Mouse (Mus musculus) stomach, postnatal 0 days (tissue): ENCODE data around the gene Arhgap9. TPM values are rescaled to one million over a fixed set of nuclear protein-coding genes. Genes with fewer than 3 reads are reported as not detected.
"Not testable (repeated sequence)": the region's sequence is repeated elsewhere in the genome, so short reads cannot be mapped to it uniquely, and the experiment has no call there.

ENCODE experiments used
- ATAC-seq: fragments of 200-750 bp; cut with Nextera tagmentation; 2 replicates; pipeline ENCODE4 v1.8.0; 2017; ENCODE audit not compliant: low FRiP score, low TSS enrichment
- DNase-seq: peaks from one replicate; pipeline ENCODE4 v3.0.0-alpha.2; 2016; ENCODE audit warnings: low spot score
- H3K27ac ChIP-seq: fragments of 300-500 bp; sonication (generic); replicated peaks from 2 replicates; pipeline ENCODE4 v1.5.1; 2014; ENCODE audit warnings: mild to moderate bottlenecking, control low read depth
- H3K27me3 ChIP-seq: fragments of 300-500 bp; sonication (generic); 2 replicates; pipeline ENCODE4 v1.6.1; 2014; ENCODE audit warnings: low read length; ENCODE audit not compliant: control insufficient read depth, insufficient read depth
- H3K36me3 ChIP-seq: fragments of 300-500 bp; sonication (generic); 2 replicates; pipeline ENCODE4 v1.6.1; 2014; ENCODE audit warnings: low read length, mixed read lengths; ENCODE audit not compliant: control insufficient read depth, insufficient read depth
- H3K4me1 ChIP-seq: fragments of 300-500 bp; sonication (generic); replicated peaks from 2 replicates; pipeline ENCODE4 v1.6.1; 2014; ENCODE audit warnings: antibody characterized with exemption; ENCODE audit not compliant: control insufficient read depth, insufficient read depth
- H3K4me2 ChIP-seq: fragments of 300-500 bp; sonication (generic); replicated peaks from 2 replicates; pipeline ENCODE4 v1.6.1; 2014; ENCODE audit warnings: low read depth, mild to moderate bottlenecking, control low read depth, moderate library complexity
- H3K4me3 ChIP-seq: fragments of 300-500 bp; sonication (generic); 2 replicates; pipeline ENCODE4 v1.5.1; 2014; ENCODE audit warnings: low read depth, low read length, control low read depth
- H3K9ac ChIP-seq: fragments of 300-500 bp; sonication (generic); 2 replicates; pipeline ENCODE4 v1.6.1; 2014; ENCODE audit warnings: mild to moderate bottlenecking, low read length, control low read depth, mixed read lengths
- H3K9me3 ChIP-seq: fragments of 300-500 bp; sonication (generic); 2 replicates; pipeline ENCODE4 v1.6.1; 2016; ENCODE audit warnings: low read length; ENCODE audit not compliant: control insufficient read depth
- CTCF ChIP-seq: IDR thresholded peaks from 2 replicates; pipeline ENCODE4 v1.5.1; 2016; ENCODE audit warnings: antibody characterized with exemption, low read depth, mild to moderate bottlenecking, moderate library complexity
- EP300 ChIP-seq: optimal IDR thresholded peaks from 2 replicates; pipeline ENCODE3; 2016; ENCODE audit warnings: antibody characterized with exemption
- WGBS: fragments of 180-500 bp; shearing (Covaris S2); extraction: QIAGEN DNeasy Blood & Tissue Kit; methylation state at CpG from one replicate; pipeline ENCODE4 v1.1.7; 2014; 5-methylcytosine and 5-hydroxymethylcytosine counted together
- polyA plus RNA-seq: library from polyadenylated mRNA; unstranded; fragments of >200 nt; fragmentation: Nextera tagmentation; extraction: Ambion mirVana; gene quantifications from 2 replicates; pipeline ENCODE4 v1.2.1, GENCODE M21; 2015

The Arhgap9 gene
- polyA plus RNA-seq, 1 experiment from 2014 or later = 5.2 TPM

DNA sequence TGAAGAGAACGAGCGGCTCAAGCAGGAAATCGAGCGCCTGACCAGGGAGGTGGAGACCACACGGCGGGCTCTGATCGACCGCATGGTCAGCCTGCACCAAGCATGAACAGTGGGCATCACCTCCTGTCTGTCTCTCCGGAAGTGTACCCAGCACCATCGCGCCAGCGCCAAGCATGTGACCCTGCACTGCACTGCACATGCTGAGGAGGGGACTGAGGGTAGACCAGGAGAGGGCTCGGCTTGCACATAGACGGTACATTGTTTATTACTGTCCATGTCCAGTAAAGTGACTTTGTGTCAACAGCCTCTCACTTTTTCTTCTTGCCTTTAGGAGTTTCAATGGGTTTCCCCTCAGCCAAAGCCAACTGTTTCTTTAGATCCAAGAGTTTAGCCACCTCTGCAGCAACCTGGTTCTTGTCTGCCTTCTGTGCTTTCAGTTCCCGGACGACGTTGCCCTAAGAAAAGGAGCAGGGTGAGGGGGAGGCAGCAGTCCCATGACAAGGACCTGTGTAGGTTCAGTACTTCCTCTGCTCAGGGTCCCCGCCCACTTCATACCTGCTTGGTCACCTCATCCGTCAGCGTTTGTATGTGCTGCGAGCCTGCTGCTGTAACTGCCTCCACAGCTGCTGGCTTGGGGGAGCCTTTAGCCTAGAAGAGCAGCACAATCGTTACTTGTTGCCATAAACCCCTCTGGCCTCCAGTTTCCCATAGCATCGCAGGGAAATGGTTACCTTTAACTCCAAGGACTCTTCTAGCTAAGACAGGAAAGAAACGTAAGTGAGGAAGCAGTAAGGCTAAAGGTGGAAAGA is 25.6 kb upstream of the Arhgap9 start:
- Histone ChIP-seq H3K27me3 (no peaks in the 10 kb centered on the region), H3K9me3 (no peaks in the 10 kb centered on the region), H3K4me1 (peaks cover 6% of the 10 kb centered on the region; the same call in 1 of the 2 replicates), H3K4me2 (no peak overlapping the region), H3K4me3 (no peak overlapping the region), H3K9ac (no peak overlapping the region), H3K36me3 (peaks cover 37% of the 10 kb centered on the region), H3K27ac (no peak overlapping the region)
- WGBS = 82% methylated on average over 24 of the region's 24 CpGs
- DNase-seq = no peak
- no peak for TF ChIP-seq EP300
- no peak for TF ChIP-seq CTCF
- no peak for ATAC-seq

DNA sequence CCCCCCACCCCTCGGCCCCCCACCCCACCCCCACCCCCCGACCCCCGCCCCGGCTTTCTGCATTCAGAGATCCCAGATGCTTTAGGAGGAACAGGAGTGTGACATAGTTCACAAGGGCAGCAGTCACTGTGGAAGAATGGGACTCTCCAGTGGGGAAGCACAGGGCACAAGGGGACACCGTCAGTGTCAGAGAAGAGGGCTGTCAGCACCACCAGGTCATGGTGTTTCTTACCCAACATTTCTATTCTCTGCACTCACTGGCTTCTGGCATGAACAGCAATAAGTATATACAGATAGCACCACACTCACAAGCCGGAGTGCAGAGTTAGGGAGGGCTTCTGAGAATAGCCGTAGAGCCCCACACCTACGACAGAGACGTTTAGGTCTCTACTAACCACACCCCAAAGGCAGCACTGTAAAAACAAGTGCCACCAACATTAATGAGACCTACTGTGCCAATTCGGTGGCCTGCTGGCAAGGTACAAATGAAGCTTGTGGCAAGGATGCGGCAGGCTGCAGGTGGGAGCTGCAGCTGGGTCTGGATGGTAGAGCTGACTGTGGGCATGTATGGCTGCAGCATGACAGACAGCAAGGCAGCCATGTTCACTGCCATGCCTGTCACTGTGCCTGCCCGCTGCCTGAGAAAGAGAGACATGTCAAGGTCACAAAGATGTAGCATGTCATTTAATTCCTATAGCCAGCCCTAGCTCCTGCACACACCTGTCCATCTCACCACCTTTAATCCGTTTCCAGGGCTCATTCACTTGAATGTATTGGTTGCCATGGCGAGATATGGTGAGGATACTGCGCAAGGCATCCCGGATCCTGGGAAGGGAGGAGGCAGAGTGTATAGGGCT is 24.5 kb upstream of the Arhgap9 start:
- no peak for DNase-seq
- TF ChIP-seq EP300 = no peak
- no peak for TF ChIP-seq CTCF
- WGBS = 83% methylated on average over 14 of the region's 16 CpGs
- H3K4me2 ChIP-seq = no peak overlapping the region
- no peaks in the 10 kb centered on the region for H3K27me3 ChIP-seq
- peaks cover 2% of the 10 kb centered on the region; the same call in 1 of the 2 replicates for H3K4me1 ChIP-seq
- peaks cover 40% of the 10 kb centered on the region for H3K36me3 ChIP-seq
- no peaks in the 10 kb centered on the region for H3K9me3 ChIP-seq
- no peak overlapping the region for H3K27ac ChIP-seq
- ATAC-seq = no peak
- no peak overlapping the region for H3K9ac ChIP-seq
- H3K4me3 ChIP-seq = no peak overlapping the region

DNA sequence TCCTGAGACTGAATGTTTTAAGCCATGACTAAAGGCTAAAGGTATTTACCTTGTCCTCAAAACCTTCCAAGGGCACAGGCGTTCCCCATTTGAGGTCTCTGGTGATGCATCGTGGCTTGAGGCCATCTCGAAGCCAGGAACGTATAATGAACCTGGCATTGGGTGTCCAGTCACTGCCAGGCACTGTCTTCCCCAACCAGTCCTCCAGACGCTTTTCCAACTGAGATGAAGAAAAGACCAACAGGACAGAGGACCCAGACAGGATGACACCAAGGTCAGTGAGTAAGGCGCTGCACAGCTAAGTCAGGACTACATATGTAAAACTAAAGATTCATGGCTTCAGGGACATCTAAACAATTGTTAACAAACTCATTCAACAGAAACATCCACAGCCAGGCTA is 21.4 kb upstream of the Arhgap9 start:
- 94% methylated on average over 6 of the region's 6 CpGs for WGBS
- Histone ChIP-seq H3K4me1 (no peaks in the 10 kb centered on the region), H3K36me3 (peaks cover 44% of the 10 kb centered on the region), H3K27ac (no peak overlapping the region), H3K9ac (no peak overlapping the region), H3K9me3 (no peaks in the 10 kb centered on the region), H3K27me3 (no peaks in the 10 kb centered on the region), H3K4me3 (no peak overlapping the region), H3K4me2 (no peak overlapping the region)
- TF ChIP-seq EP300 = no peak
- DNase-seq (no peak), ATAC-seq (no peak)

DNA sequence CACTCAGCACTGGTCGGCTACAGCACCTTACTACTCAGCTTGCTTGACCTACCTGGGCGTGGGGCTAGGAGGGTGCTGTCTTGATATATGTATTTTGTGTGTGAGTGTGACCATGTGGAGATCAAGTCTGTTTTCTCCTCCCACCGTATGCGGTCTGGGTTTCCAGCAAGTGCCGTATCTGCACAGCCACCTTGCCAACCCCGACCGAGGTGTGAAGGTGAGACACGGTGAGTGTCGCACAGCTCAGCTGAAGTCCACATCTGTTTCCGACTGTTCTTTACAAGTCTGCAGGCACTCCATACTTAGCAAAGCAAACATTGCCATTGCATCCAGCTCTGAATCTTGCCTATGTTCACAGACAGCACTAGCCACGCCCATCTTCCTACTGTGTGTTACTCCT is 18.6 kb upstream of the Arhgap9 start:
- no peak overlapping the region for H3K4me2 ChIP-seq
- no peaks in the 10 kb centered on the region for H3K9me3 ChIP-seq
- H3K4me1 ChIP-seq = no peaks in the 10 kb centered on the region
- no peak overlapping the region for H3K4me3 ChIP-seq
- 89% methylated on average over 11 of the region's 11 CpGs for WGBS
- no peak for ATAC-seq
- no peak for DNase-seq
- H3K27me3 ChIP-seq = no peaks in the 10 kb centered on the region
- no peak for TF ChIP-seq EP300
- no peak for TF ChIP-seq CTCF
- no peak overlapping the region for H3K9ac ChIP-seq
- H3K27ac ChIP-seq = no peak overlapping the region
- peaks cover 40% of the 10 kb centered on the region for H3K36me3 ChIP-seq

DNA sequence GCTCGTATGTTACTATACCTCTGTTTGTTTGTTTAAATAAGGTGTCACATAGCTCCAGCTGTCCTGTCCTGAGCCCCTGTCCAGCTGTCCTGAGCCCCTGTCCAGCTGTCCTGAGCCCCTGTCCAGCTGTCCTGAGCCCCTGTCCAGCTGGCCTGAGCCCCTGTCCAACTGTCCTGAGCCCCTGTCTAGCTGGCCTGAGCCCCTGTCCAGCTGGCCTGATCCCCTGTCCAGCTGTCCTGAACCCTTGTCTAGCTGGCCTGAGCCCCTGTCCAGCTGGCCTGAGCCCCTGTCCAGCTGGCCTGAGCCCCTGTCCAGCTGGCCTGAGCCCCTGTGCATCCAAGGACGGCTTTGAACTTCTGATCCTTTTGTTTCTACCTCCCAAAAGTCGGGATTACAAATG is 12.6 kb upstream of the Arhgap9 start:
- H3K27ac ChIP-seq, H3K27me3 ChIP-seq, H3K4me2 ChIP-seq, H3K4me1 ChIP-seq, ATAC-seq, H3K9ac ChIP-seq, H3K9me3 ChIP-seq, H3K4me3 ChIP-seq, DNase-seq: not testable (repeated sequence)
- peaks cover 26% of the 10 kb centered on the region for H3K36me3 ChIP-seq
- WGBS = 73% methylated on average over 3 of the region's 3 CpGs
